ENCODE assay signal across 10 mouse cellular contexts in the genomic region with DNA sequence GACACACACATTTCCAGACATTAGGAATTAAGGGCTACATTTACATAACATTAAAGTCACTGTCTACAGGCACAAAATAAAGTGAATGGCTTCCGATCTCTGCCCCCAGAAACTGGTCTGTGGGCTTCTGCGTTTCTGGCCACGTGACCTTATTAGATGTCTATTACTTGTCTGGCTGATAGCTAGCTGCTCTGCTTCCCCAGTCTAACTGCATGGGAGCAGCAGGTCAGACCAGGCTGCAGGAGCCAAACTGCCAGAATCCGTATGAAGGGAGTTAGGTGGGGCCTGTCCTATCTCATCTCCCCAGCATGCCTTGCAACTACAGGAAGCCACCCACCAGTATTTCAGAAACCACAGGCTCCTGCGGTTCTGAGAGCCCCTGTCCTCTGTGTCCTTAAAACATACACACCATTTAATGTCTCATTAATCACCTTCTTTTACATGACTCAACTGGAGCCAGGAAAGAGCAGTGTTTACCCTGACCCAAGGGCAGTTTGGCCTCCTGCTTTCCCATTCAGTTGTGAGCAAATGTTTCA. TPM values are rescaled to one million over a fixed set of nuclear protein-coding genes. Genes with fewer than 3 reads are reported as not detected.
A peak's percentile ranks its signal among the peaks of the same experiment; 100 is the strongest.
DNase-seq lines count a peak whose midpoint lies in the region; ATAC-seq and TF ChIP-seq lines count a peak whose summit lies in the region.
"Had no signal": no experiment of that assay in that cellular context is flagged by ENCODE, and none has a peak within 500 bp of the region (broad histone marks: within the 10 kb centered on the region; RNA-seq: fewer than 3 reads in every experiment).

No protein-coding gene starts in this region.

- in situ Hi-C loops in CH12.LX (cut with MboI; ENCODE audit: low pct_ligation_motif_present, low pct_unique_long_range_greater_than_20kb, low sequenced_read_pairs) = no loop called here

- H3ac ChIP-seq in C2C12 (ENCODE audit: control insufficient read depth, insufficient read length, low read depth) = no peak overlapping the region
- no peak overlapping the region for H3ac ChIP-seq in myocyte (ENCODE audit: control insufficient read depth, insufficient read length)

- H3K9me3 ChIP-seq in CH12.LX (replicated peaks; ENCODE audit: low read length) = no peaks in the 10 kb centered on the region
- no peaks in the 10 kb centered on the region for H3K9me3 ChIP-seq in intestine, embryonic 15.5 days
- no peaks in the 10 kb centered on the region for H3K9me3 ChIP-seq in forebrain, embryonic 10.5 days

- TF ChIP-seq EP300 in CH12.LX (IDR thresholded peaks at IDR 0.05; ENCODE audit: low read length) = peak; percentile 43; the same call in 1 of the 2 replicates

- H3K9ac ChIP-seq in CH12.LX (ENCODE audit: insufficient read depth, low read depth) = no peak overlapping the region
- H3K9ac ChIP-seq in intestine, embryonic 15.5 days = no peak overlapping the region

- WGBS in intestine, embryonic 15.5 days = 36% methylated on average over 5 of the region's 5 CpGs
- WGBS in forebrain, embryonic 10.5 days = 77% methylated on average over 5 of the region's 5 CpGs

- H3K4me1 ChIP-seq in CH12.LX (ENCODE audit: control insufficient read depth in 1 of 2, insufficient read depth in 2 of 2) = peaks cover 41 to 85% of the 10 kb centered on the region in 2 experiments
- H3K4me1 ChIP-seq in intestine, embryonic 15.5 days (replicated peaks) = no peaks in the 10 kb centered on the region
- no peaks in the 10 kb centered on the region for H3K4me1 ChIP-seq in forebrain, embryonic 10.5 days

- no peak overlapping the region for H3K4me2 ChIP-seq in CH12.LX (ENCODE audit: insufficient read depth, low read depth, poor library complexity, severe bottlenecking)
- no peak overlapping the region for H3K4me2 ChIP-seq in intestine, embryonic 15.5 days (replicated peaks)
- H3K4me2 ChIP-seq in myocyte (ENCODE audit: low read depth) = peak overlapping the region; percentile 8

- no peak for TF ChIP-seq RAD21 in CH12.LX (IDR thresholded peaks at IDR 0.05; ENCODE audit: low read depth, low read length)

- H3K27me3 ChIP-seq in C2C12 (ENCODE audit: control insufficient read depth, insufficient read depth, insufficient read length) (no peaks in the 10 kb centered on the region), CH12.LX (replicated peaks) (no peaks in the 10 kb centered on the region), myocyte (ENCODE audit: control insufficient read depth, insufficient read depth, insufficient read length) (no peaks in the 10 kb centered on the region)
- H3K27me3 ChIP-seq in intestine, embryonic 15.5 days (replicated peaks) = no peaks in the 10 kb centered on the region
- H3K27me3 ChIP-seq in forebrain, embryonic 10.5 days (ENCODE audit: poor library complexity, severe bottlenecking) = no peaks in the 10 kb centered on the region

- no peaks in the 10 kb centered on the region for H3K79me2 ChIP-seq in C2C12 (ENCODE audit: control insufficient read depth, insufficient read depth)
- no peaks in the 10 kb centered on the region for H3K79me2 ChIP-seq in CH12.LX (replicated peaks; ENCODE audit: control insufficient read depth, extremely low read depth, insufficient read depth, poor library complexity, severe bottlenecking)
- H3K79me2 ChIP-seq in myocyte (ENCODE audit: control insufficient read depth, insufficient read depth) = no peaks in the 10 kb centered on the region

- dilution Hi-C loops in CH12.LX (cut with MboI; ENCODE audit: extremely low pct_ligation_motif_present, extremely low pct_unique_long_range_greater_than_20kb, low sequenced_read_pairs) = no loop called here

- H3K27ac ChIP-seq in CH12.LX (ENCODE audit: insufficient read depth, low read depth) = peak overlapping the region; percentile 16; the same call in 1 of the 2 replicates
- no peak overlapping the region for H3K27ac ChIP-seq in intestine, embryonic 15.5 days
- H3K27ac ChIP-seq in forebrain, embryonic 10.5 days = no peak overlapping the region

- TF ChIP-seq POLR2A in CH12.LX (IDR thresholded peaks at IDR 0.05; ENCODE audit: low read depth, low read length) (no peak), myocyte (IDR thresholded peaks at IDR 0.05; ENCODE audit: insufficient read length, low read depth) (no peak)

- H3K36me3 ChIP-seq in C2C12 (ENCODE audit: control insufficient read depth, insufficient read depth) (no peaks in the 10 kb centered on the region), CH12.LX (replicated peaks in 1 of 2; ENCODE audit: control insufficient read depth in 1 of 2, insufficient read depth in 1 of 2, low read length in 1 of 2) (no peaks in the 10 kb centered on the region), myocyte (ENCODE audit: control insufficient read depth, insufficient read depth) (no peaks in the 10 kb centered on the region)
- no peaks in the 10 kb centered on the region for H3K36me3 ChIP-seq in intestine, embryonic 15.5 days
- H3K36me3 ChIP-seq in forebrain, embryonic 10.5 days (replicated peaks) = no peaks in the 10 kb centered on the region

- DNase-seq in CH12.LX (ENCODE audit: extremely low read depth) = peak; percentile 45
- no peak for DNase-seq in heart, adult 9 months (ENCODE audit: low spot score in 2 of 2)
- no peak for DNase-seq in forebrain, embryonic 10.5 days (ENCODE audit: extremely low spot score, low spot score)
- DNase-seq in cerebellum, postnatal 25 days = no peak
- DNase-seq: cerebellum, adult 11 months had no signal

- H3K79me3 ChIP-seq in C2C12 (ENCODE audit: low read depth) = no peaks in the 10 kb centered on the region

- H3K4me3 ChIP-seq in C2C12 (ENCODE audit: insufficient read depth, poor library complexity, severe bottlenecking) = no peak overlapping the region
- H3K4me3 ChIP-seq in CH12.LX (replicated peaks in 1 of 3; ENCODE audit: low read depth in 2 of 3, low read length in 2 of 3, poor library complexity in 1 of 3) = no peak overlapping the region
- H3K4me3 ChIP-seq in intestine, embryonic 15.5 days (replicated peaks) = no peak overlapping the region
- no peak overlapping the region for H3K4me3 ChIP-seq in myocyte
- H3K4me3 ChIP-seq in forebrain, embryonic 10.5 days = no peak overlapping the region

- TF ChIP-seq CTCF in C2C12 (IDR thresholded peaks at IDR 0.05; ENCODE audit: control insufficient read depth, insufficient read depth, insufficient read length) (no peak), CH12.LX (conservative IDR thresholded peaks at IDR 0.05 in 1 of 2, IDR thresholded peaks at IDR 0.05 in 1 of 2; ENCODE audit: low read depth in 2 of 2, low read length in 2 of 2) (no peak)

- peak; percentile 58 for ATAC-seq in intestine, embryonic 15.5 days

TF ChIP-seq in C2C12, 6 proteins besides CTCF, POLR2A, EP300 and RAD21:
- TF ChIP-seq MYOG (IDR thresholded peaks at IDR 0.05; ENCODE audit: control insufficient read depth, extremely low read depth, insufficient read length) (no peak), USF1 (IDR thresholded peaks at IDR 0.05; ENCODE audit: low read depth) (peak; percentile 61), CEBPB (IDR thresholded peaks at IDR 0.05; ENCODE audit: low read depth) (no peak), MAX (IDR thresholded peaks at IDR 0.05) (no peak), FOSL1 (IDR thresholded peaks at IDR 0.05; ENCODE audit: insufficient read depth, low read length, poor library complexity, severe bottlenecking) (no peak), MYOD1 (IDR thresholded peaks at IDR 0.05; ENCODE audit: control insufficient read depth, insufficient read length, low read depth) (no peak)

TF ChIP-seq in CH12.LX, 34 proteins besides CTCF, POLR2A, EP300 and RAD21 (continues in another document):
- TF ChIP-seq CHD2 (IDR thresholded peaks at IDR 0.05; ENCODE audit: low read length) (no peak), TBP (conservative IDR thresholded peaks at IDR 0.05; ENCODE audit: low read depth, low read length) (no peak), RCOR1 (conservative IDR thresholded peaks at IDR 0.05; ENCODE audit: low read depth, low read length) (no peak), USF2 (conservative IDR thresholded peaks at IDR 0.05; ENCODE audit: low read depth, low read length) (peak; percentile 30; the same call in 1 of the 2 replicates), MAFK (IDR thresholded peaks at IDR 0.05; ENCODE audit: insufficient replicate concordance, low read length) (no peak), HCFC1 (IDR thresholded peaks at IDR 0.05; ENCODE audit: low read depth, low read length) (no peak), ZC3H11A (IDR thresholded peaks at IDR 0.05; ENCODE audit: low read depth, low read length) (no peak), ZNF384 (IDR thresholded peaks at IDR 0.05; ENCODE audit: low read depth, low read length) (no peak), JUND (conservative IDR thresholded peaks at IDR 0.05; ENCODE audit: low read depth, low read length) (no peak)

TF ChIP-seq in myocyte, 11 proteins besides CTCF, POLR2A, EP300 and RAD21 (continues in another document):
- TF ChIP-seq TCF12 (IDR thresholded peaks at IDR 0.05; ENCODE audit: insufficient read depth, poor library complexity, severe bottlenecking) (no peak), E2F4 (IDR thresholded peaks at IDR 0.05; ENCODE audit: insufficient read depth) (no peak), MAX (IDR thresholded peaks at IDR 0.05; ENCODE audit: low read depth) (no peak), SRF (IDR thresholded peaks at IDR 0.05; ENCODE audit: control insufficient read depth, insufficient read length, low read depth) (no peak), MYOD1 (IDR thresholded peaks at IDR 0.05; ENCODE audit: control insufficient read depth in 1 of 3, insufficient read length in 2 of 3, low read depth in 2 of 3) (no peak), MYOG (IDR thresholded peaks at IDR 0.05; ENCODE audit: control insufficient read depth in 1 of 3, insufficient read depth in 1 of 3, insufficient read length in 2 of 3, low read depth in 2 of 3) (no peak), TCF3 (IDR thresholded peaks at IDR 0.05; ENCODE audit: insufficient read length, low read depth) (no peak), USF1 (IDR thresholded peaks at IDR 0.05; ENCODE audit: low read depth) (no peak), CEBPB (IDR thresholded peaks at IDR 0.05; ENCODE audit: insufficient read depth, poor library complexity, severe bottlenecking) (no peak)

RNA-seq across cellular contexts. Expression of gene Ikzf1, which starts 27.7 kb away (rescaled TPM):
- polyA plus RNA-seq in C2C12 (2012; fragmentation: generic; extraction: Trizol) = 1.0 TPM
- 44.0 and 51.2 TPM in 2 replicates for total RNA-seq in CH12.LX (2012; rRNA removed)
- 27.8 and 33.1 TPM in 2 replicates for total RNA-seq in CH12.LX (2014; rRNA removed)
- 56.8 and 68.7 TPM in 2 replicates for polyA plus RNA-seq in CH12.LX (2012; ENCODE audit: insufficient read length, low read depth)
- polyA plus RNA-seq in intestine, embryonic 15.5 days (2015; fragmentation: Nextera tagmentation; extraction: Ambion mirVana) = 1.5 and 1.7 TPM in 2 replicates
- polyA plus RNA-seq in myocyte (2012; fragmentation: generic; extraction: Trizol) = 0.19 TPM
- polyA plus RNA-seq in forebrain, embryonic 10.5 days (2016; fragmentation: Nextera tagmentation; extraction: Ambion mirVana) = 3.0 and 4.2 TPM in 2 replicates

RNA-seq across cellular contexts. Expression of gene 4930512M02Rik, which starts 29.4 kb away (rescaled TPM):
- polyA plus RNA-seq in C2C12 (2012; fragmentation: generic; extraction: Trizol) = not detected
- total RNA-seq in CH12.LX (2012; rRNA removed) = not detected in 2 replicates
- total RNA-seq in CH12.LX (2014; rRNA removed) = not detected in 2 replicates
- not detected in 2 replicates for polyA plus RNA-seq in CH12.LX (2012; ENCODE audit: insufficient read length, low read depth)
- polyA plus RNA-seq in intestine, embryonic 15.5 days (2015; fragmentation: Nextera tagmentation; extraction: Ambion mirVana) = not detected in 2 replicates
- not detected for polyA plus RNA-seq in myocyte (2012; fragmentation: generic; extraction: Trizol)
- polyA plus RNA-seq in forebrain, embryonic 10.5 days (2016; fragmentation: Nextera tagmentation; extraction: Ambion mirVana) = not detected in 2 replicates
- total RNA-seq: layer of hippocampus, adult 18-20 months had no signal
- polyA plus RNA-seq: frontal cortex, adult 2 months had no signal

Comparison
In these comparisons a context has a peak if more than half of its experiments do, and no peak if none do; other contexts are left out.
1. RNA of gene Ikzf1, which starts 27.7 kb away (polyA plus RNA-seq): 56.8 to 68.7 TPM in CH12.LX; 3.0 to 4.2 TPM in forebrain, embryonic 10.5 days, 1.5 to 1.7 TPM in intestine, embryonic 15.5 days, 1.0 TPM in C2C12 (single experiment) and 0.19 TPM in myocyte (single experiment); every median in the first group is over 10 times any median in the second.